Mouse (Mus musculus) kidney, embryonic 14.5 days (tissue): ENCODE data around the gene Gdap1l1. TPM values are rescaled to one million over a fixed set of nuclear protein-coding genes. Genes with fewer than 3 reads are reported as not detected.

Experiments used
- ATAC-seq: fragments of 200-750 bp; cut with Nextera tagmentation; 2 replicates; pipeline ENCODE4 v1.8.0; 2017; ENCODE audit warnings: moderate number of reproducible peaks, mild to moderate bottlenecking, moderate TSS enrichment, moderate library complexity; ENCODE audit not compliant: low FRiP score, low TSS enrichment
- H3K27ac ChIP-seq: fragments of 300-500 bp; sonication (generic); 2 replicates; pipeline ENCODE4 v1.5.1; 2014; ENCODE audit warnings: low read depth, mild to moderate bottlenecking, low read length, moderate library complexity, mixed read lengths
- H3K27me3 ChIP-seq: fragments of 300-500 bp; sonication (generic); 2 replicates; pipeline ENCODE4 v1.6.1; 2014; ENCODE audit warnings: mild to moderate bottlenecking, low read length; ENCODE audit not compliant: control insufficient read depth, insufficient read depth
- H3K36me3 ChIP-seq: fragments of 300-500 bp; sonication (generic); 2 replicates; pipeline ENCODE4 v1.6.1; 2014; ENCODE audit warnings: low read length, mixed read lengths; ENCODE audit not compliant: control insufficient read depth, insufficient read depth
- H3K4me1 ChIP-seq: fragments of 300-500 bp; sonication (generic); 2 replicates; pipeline ENCODE4 v1.6.1; 2014; ENCODE audit warnings: low read length, mixed read lengths; ENCODE audit not compliant: control insufficient read depth, insufficient read depth
- H3K4me2 ChIP-seq: fragments of 300-500 bp; sonication (generic); replicated peaks from 2 replicates; pipeline ENCODE4 v1.6.1; 2014; ENCODE audit warnings: low read depth, mild to moderate bottlenecking, low read length
- H3K4me3 ChIP-seq: fragments of 300-500 bp; sonication (generic); 2 replicates; pipeline ENCODE4 v1.5.1; 2014; ENCODE audit warnings: mild to moderate bottlenecking, low read length
- H3K9ac ChIP-seq: fragments of 300-500 bp; sonication (generic); 2 replicates; pipeline ENCODE4 v1.6.1; 2014; ENCODE audit warnings: low read depth, mild to moderate bottlenecking, low read length, moderate library complexity
- H3K9me3 ChIP-seq: fragments of 300-500 bp; sonication (generic); 2 replicates; pipeline ENCODE4 v1.6.1; 2016; ENCODE audit warnings: low read length; ENCODE audit not compliant: control insufficient read depth
- WGBS: fragments of 180-500 bp; shearing (Covaris S2); extraction: QIAGEN DNeasy Blood & Tissue Kit; methylation state at CpG from one replicate; pipeline ENCODE4 v1.1.7; 2014; 5-methylcytosine and 5-hydroxymethylcytosine counted together
- polyA plus RNA-seq: library from polyadenylated mRNA; unstranded; fragments of >200 nt; fragmentation: Nextera tagmentation; extraction: Ambion mirVana; gene quantifications from 2 replicates; pipeline ENCODE4 v1.2.1, GENCODE M21; 2014

Gdap1l1 gene
- polyA plus RNA-seq, 1 experiment from 2014 or later, result 0.74 TPM

DNA sequence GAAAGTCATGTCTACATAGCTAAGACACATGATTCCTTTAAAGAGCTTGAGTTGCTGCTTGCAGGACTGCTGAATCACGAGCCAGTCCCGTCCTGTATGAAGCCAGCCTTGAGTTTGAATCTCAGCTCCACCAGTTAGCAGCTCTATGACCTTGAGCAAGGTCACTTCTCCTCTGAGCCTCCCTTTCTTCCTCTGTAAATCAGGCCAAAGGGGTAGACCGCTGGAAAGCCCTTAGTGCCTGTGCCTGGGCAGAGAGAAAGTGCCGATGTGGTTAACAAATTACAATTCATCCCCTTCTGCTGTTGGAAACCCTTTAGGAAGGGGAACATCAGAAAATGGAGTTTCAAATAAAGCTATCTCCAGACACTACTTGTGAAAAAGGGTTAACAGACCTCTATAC lies 476 bp upstream of the Gdap1l1 start:
- Histone ChIP-seq H3K9ac (no peak overlapping the region), H3K36me3 (no peaks in the 10 kb centered on the region), H3K27me3 (peaks cover 11% of the 10 kb centered on the region), H3K4me1 (0 out of 2 replicates have a peak, but pooled peaks cover 6% of the 10 kb centered on the region), H3K9me3 (no peaks in the 10 kb centered on the region), H3K4me2 (no peak overlapping the region), H3K4me3 (no peak overlapping the region), H3K27ac (no peak overlapping the region)
- 42% methylated on average over 4 of the region's 4 CpGs for WGBS
- no peak for ATAC-seq

DNA sequence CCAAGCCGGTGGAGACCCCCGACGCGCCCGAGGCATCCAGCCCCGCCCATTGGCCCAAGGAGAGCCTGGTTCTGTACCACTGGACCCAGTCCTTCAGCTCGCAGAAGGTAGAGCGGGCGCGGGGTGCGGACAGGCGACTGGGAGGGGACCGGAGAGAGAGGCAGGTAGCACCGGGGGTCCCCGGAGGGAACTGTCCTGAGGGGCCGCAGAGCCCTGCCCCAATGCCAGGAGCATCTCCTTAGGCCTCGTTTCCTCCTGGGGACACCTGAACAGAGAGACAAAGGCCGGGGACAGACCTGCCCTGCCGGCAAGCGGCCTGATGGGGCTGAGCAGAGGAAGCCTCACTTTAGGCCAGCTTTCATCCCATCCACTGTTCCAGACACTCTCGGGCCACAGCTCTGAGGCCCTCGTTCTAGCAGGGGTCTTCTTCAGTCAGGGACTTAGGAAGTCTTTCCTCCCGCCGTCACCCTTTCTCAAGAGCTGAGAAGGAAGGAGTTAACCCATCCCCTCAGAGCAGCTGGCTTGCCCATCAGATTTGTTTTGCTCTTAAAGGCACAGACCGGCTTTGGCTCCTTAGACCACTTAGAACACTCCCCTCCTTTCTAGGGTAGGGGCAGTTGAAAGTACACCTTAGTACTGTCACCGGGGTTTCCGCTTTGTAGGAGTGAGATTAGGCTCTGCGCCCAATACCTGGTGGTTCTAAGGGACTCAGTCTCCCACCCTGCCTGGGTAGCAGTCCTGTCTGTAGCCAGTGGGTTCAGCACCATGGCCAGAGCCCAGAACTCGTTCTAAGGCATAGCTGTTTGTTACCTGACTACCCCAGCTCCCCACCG lies 559 bp downstream of the Gdap1l1 start:
- Histone ChIP-seq H3K27me3 (peaks cover 11% of the 10 kb centered on the region), H3K36me3 (no peaks in the 10 kb centered on the region), H3K4me3 (peak overlapping the region; percentile 36), H3K27ac (no peak overlapping the region), H3K9me3 (no peaks in the 10 kb centered on the region), H3K4me1 (0 out of 2 replicates have a peak, but pooled peaks cover 6% of the 10 kb centered on the region), H3K4me2 (peak overlapping the region; percentile 46), H3K9ac (no peak overlapping the region)
- peak; percentile 57; the same call in 1 of the 2 replicates for ATAC-seq
- 3% methylated on average over 30 of the region's 30 CpGs for WGBS

DNA sequence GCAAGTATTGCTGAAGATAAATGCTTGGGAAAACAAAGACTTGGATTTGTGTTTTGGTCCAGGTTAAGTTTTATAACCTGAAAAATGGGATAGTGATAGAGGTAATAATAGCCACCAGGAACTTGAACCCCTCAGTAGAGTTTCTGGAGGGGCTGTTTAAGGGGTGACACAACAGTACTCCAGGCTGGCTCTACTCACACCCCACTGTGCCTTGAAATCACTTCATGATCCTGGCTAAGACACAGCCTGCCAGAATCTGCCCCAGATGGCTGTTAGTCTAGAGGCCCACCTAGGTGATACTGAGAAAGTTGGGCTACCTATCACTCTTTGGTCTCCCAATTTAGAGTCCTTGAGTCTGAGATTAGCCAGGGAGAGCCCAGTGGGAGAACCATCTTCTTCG lies 1.2 kb downstream of the Gdap1l1 start:
- no peaks in the 10 kb centered on the region for H3K36me3 ChIP-seq
- H3K4me2 ChIP-seq, result no peak overlapping the region
- peaks cover 11% of the 10 kb centered on the region for H3K27me3 ChIP-seq
- 75% methylated on average over 1 of the region's 1 CpGs for WGBS
- H3K9ac ChIP-seq, result no peak overlapping the region
- no peak for ATAC-seq
- no peak overlapping the region for H3K27ac ChIP-seq
- no peak overlapping the region for H3K4me3 ChIP-seq
- 0 out of 2 replicates have a peak, but pooled peaks cover 6% of the 10 kb centered on the region for H3K4me1 ChIP-seq
- no peaks in the 10 kb centered on the region for H3K9me3 ChIP-seq

DNA sequence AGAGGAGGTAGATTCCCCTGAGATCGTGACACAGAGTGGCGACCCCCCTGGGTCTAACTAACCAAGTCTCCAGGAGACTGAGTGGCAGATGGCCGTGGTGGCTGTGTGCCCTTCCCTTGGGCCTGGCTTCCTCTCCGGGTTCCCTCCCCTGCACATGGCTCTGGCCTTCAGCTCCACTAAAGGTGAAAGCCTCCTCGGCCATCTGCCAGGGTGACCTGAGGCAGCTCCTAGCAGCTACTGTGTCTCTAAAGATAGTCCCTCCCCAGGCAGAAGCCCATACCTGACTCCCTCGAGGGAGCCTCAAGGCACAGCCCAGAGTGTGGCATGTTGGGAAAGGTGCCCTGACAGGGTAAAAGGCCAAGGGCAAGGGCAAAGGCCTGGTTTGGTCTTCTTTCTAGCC lies 5.3 kb downstream of the Gdap1l1 start:
- H3K9me3 ChIP-seq, result no peaks in the 10 kb centered on the region
- no peaks in the 10 kb centered on the region for H3K36me3 ChIP-seq
- H3K27me3 ChIP-seq, result peaks cover 6% of the 10 kb centered on the region
- WGBS, result 64% methylated on average over 6 of the region's 6 CpGs
- H3K9ac ChIP-seq, result no peak overlapping the region
- H3K4me3 ChIP-seq, result no peak overlapping the region
- ATAC-seq, result no peak
- H3K4me2 ChIP-seq, result no peak overlapping the region
- H3K27ac ChIP-seq, result no peak overlapping the region
- H3K4me1 ChIP-seq, result 0 out of 2 replicates have a peak, but pooled peaks cover under 1% of the 10 kb centered on the region

DNA sequence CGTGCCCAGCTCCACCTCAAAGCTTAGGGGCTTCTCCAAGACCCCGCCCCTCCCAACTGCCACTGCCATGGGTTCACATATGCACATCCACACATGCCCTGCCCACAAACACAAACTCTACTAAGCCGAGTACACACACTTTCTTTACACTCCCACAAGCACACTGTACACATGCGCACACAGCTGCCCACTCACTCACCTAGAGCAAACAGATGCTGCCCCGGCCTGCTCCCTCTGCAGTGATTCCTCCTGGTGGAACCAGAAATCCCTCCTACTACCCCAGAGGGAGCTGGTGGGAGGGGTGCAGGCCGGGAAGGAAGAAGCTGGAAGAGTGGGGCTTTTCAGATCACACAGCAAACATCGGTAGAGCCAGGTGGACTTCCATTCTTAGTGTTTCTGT lies 5.7 kb downstream of the Gdap1l1 start:
- Histone ChIP-seq H3K4me1 (no peaks in the 10 kb centered on the region), H3K27me3 (peaks cover 2% of the 10 kb centered on the region), H3K4me3 (no peak overlapping the region), H3K9me3 (no peaks in the 10 kb centered on the region), H3K27ac (no peak overlapping the region), H3K4me2 (no peak overlapping the region), H3K9ac (no peak overlapping the region), H3K36me3 (no peaks in the 10 kb centered on the region)
- WGBS, result 65% methylated on average over 7 of the region's 7 CpGs
- no peak for ATAC-seq

DNA sequence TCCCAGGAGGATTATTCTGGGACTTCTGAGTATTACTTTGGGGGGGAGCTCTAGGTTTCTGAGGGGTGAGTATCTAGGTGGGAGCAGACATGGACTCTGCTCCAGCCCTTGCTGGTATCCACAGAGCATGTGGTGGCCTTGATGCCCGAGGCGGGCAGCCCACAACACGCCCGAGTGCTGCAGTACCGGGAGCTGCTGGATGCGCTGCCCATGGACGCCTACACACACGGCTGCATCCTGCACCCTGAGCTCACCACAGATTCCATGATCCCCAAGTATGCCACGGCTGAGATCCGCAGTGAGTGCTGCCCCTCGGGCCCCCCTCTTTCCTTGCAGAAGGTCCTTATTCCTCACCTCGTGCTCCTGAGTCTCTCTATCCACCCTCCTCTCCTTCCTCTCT lies 9.1 kb downstream of the Gdap1l1 start:
- no peaks in the 10 kb centered on the region for H3K4me1 ChIP-seq
- no peak overlapping the region for H3K4me3 ChIP-seq
- no peaks in the 10 kb centered on the region for H3K9me3 ChIP-seq
- no peaks in the 10 kb centered on the region for H3K36me3 ChIP-seq
- 95% methylated on average over 11 of the region's 12 CpGs for WGBS
- H3K27me3 ChIP-seq, result no peaks in the 10 kb centered on the region
- H3K27ac ChIP-seq, result no peak overlapping the region
- no peak for ATAC-seq
- no peak overlapping the region for H3K4me2 ChIP-seq
- no peak overlapping the region for H3K9ac ChIP-seq

DNA sequence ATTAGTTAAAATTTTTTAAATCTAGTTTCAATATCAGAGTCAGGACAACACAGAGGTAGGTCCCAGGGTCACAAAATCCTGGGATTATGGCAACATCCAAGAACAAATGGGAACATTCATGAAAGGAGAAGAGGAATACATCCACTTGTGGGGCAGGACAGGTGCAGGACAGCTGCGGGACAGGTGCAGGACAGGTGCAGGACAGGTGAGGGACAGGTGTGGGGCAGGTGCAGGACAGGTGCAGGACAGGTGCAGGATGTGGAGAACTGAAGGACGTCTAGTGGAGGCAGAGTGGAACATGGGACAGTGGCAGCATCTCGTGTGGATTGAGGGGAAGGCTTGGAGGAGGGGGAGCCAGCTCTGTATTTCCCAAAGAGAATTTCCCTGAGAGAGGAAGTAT lies 11.0 kb downstream of the Gdap1l1 start:
- H3K36me3 ChIP-seq, result no peaks in the 10 kb centered on the region
- 54% methylated on average over 3 of the region's 3 CpGs for WGBS

DNA sequence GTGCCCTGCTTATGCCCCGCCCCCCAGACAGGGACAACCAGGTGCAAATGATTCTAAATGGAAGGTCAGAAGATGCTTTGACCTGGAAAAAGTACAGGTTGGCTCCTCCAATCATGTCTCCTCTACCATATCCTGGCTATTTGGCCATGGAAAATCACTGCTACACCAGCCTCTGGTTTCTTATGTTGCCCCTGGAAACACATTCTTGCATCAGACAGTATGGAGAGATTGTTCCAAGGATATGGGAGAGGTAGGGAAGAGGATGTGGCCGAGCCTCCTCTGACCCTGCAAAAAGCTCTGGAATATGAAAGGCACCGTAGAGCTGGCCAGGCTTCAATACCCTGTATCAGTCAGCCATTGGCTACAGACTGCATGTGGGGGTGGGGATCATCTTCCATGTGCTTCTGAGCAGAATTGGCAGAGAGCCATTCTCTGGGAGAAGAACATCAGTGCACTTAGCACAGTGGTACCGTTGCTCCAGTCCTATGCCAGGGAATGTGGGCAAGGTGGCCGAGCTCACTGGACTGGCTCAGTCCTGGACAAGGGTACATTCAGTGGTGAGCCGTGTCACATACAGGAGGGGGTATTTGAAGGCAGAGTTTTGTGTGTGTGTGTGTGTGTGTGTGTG lies 12.5 kb downstream of the Gdap1l1 start:
- Histone ChIP-seq H3K9me3 (no peaks in the 10 kb centered on the region), H3K9ac (no peak overlapping the region), H3K4me1 (no peaks in the 10 kb centered on the region), H3K36me3 (no peaks in the 10 kb centered on the region), H3K27me3 (no peaks in the 10 kb centered on the region), H3K4me3 (no peak overlapping the region), H3K27ac (no peak overlapping the region), H3K4me2 (no peak overlapping the region)
- 70% methylated on average over 6 of the region's 6 CpGs for WGBS
- no peak for ATAC-seq

More for the DNA sequence above, 11.0 kb downstream of the Gdap1l1 start:
- Histone ChIP-seq H3K4me1 (no peaks in the 10 kb centered on the region), H3K27me3 (no peaks in the 10 kb centered on the region), H3K27ac (no peak overlapping the region), H3K9me3 (no peaks in the 10 kb centered on the region), H3K4me3 (no peak overlapping the region), H3K4me2 (no peak overlapping the region), H3K9ac (no peak overlapping the region)
- ATAC-seq, result no peak

DNA sequence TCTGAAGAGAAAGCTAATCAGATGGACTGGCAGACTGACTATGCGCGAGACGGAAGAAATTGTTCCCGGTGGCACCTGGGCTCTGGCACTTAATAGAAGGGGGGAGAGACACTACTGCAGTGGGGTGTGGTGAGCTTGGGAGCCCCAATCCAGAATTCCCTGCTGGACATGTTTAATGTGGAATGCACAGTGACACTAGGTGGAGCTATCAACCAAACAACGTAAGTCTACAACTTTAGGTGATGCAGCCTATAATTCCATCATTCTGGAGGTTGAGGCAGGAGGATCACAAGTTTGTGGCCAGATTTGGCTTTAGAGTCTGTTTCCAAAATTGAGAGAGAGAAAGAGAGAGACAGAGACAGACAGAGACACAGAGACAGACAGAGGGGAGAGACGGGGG lies 14.5 kb downstream of the Gdap1l1 start:
- H3K4me2 ChIP-seq, result no peak overlapping the region
- H3K27ac ChIP-seq, result no peak overlapping the region
- no peak overlapping the region for H3K9ac ChIP-seq
- 82% methylated on average over 6 of the region's 6 CpGs for WGBS
- no peaks in the 10 kb centered on the region for H3K36me3 ChIP-seq
- no peaks in the 10 kb centered on the region for H3K9me3 ChIP-seq
- ATAC-seq, result no peak
- H3K27me3 ChIP-seq, result no peaks in the 10 kb centered on the region
- no peaks in the 10 kb centered on the region for H3K4me1 ChIP-seq
- no peak overlapping the region for H3K4me3 ChIP-seq
